In genomic region chr6:87119975-87120374, GRCm38 (mm10) we compare ENCODE assay signal across 20 mouse cellular contexts. TPM values are rescaled to one million over a fixed set of nuclear protein-coding genes. Genes with fewer than 3 reads are reported as not detected.
DNase-seq lines count a peak whose midpoint lies in the region; ATAC-seq lines count a peak whose summit lies in the region.
"Had no signal": no experiment of that assay in that cellular context is flagged by ENCODE, and none has a peak within 500 bp of the region (broad histone marks: within the 10 kb centered on the region; RNA-seq: fewer than 3 reads in every experiment).

No protein-coding gene starts in this region.

- DNase-seq in lung, postnatal 4 days, result no peak
- DNase-seq in intestine, embryonic 14.5 days (ENCODE audit: low spot score), result no peak
- DNase-seq in left cerebral cortex, postnatal 25 days (ENCODE audit: low spot score in 2 of 2), result no peak
- DNase-seq in midbrain, embryonic 10.5 days (ENCODE audit: low spot score), result no peak
- DNase-seq: adrenal gland, postnatal 36 days; cerebellum, adult 9-11 months; gastrocnemius, postnatal 10 days; heart, adult 18-20 months; kidney, adult 11 months; kidney, postnatal 36 days; layer of hippocampus, adult 9-11 months; right cerebral cortex, postnatal 4 days had no signal

- H3K9me3 ChIP-seq in lung, embryonic 16.5 days (ENCODE audit: control insufficient read depth, low read length), result no peaks in the 10 kb centered on the region; the same call in 1 of the 2 replicates
- H3K9me3 ChIP-seq in intestine, embryonic 14.5 days (ENCODE audit: control insufficient read depth, low read length), result no peaks in the 10 kb centered on the region
- no peaks in the 10 kb centered on the region for H3K9me3 ChIP-seq in limb, embryonic 13.5 days
- no peaks in the 10 kb centered on the region for H3K9me3 ChIP-seq in stomach, embryonic 15.5 days
- H3K9me3 ChIP-seq in midbrain, embryonic 10.5 days (replicated peaks), result no peaks in the 10 kb centered on the region
- H3K9me3 ChIP-seq: hindbrain, embryonic 13.5 days; midbrain, embryonic 13.5 days; neural tube, embryonic 15.5 days had no signal

- 41% methylated on average over 4 of the region's 4 CpGs for WGBS in lung, embryonic 16.5 days
- 34% methylated on average over 4 of the region's 4 CpGs for WGBS in intestine, embryonic 14.5 days
- 62% methylated on average over 4 of the region's 4 CpGs for WGBS in limb, embryonic 13.5 days
- WGBS in stomach, embryonic 15.5 days, result 54% methylated on average over 4 of the region's 4 CpGs
- WGBS in midbrain, embryonic 10.5 days, result 79% methylated on average over 4 of the region's 4 CpGs

- no peak overlapping the region for H3K4me3 ChIP-seq in lung, embryonic 16.5 days (ENCODE audit: low read length)
- H3K4me3 ChIP-seq in intestine, embryonic 14.5 days (ENCODE audit: low read depth, low read length), result no peak overlapping the region
- no peak overlapping the region for H3K4me3 ChIP-seq in limb, embryonic 13.5 days
- no peak overlapping the region for H3K4me3 ChIP-seq in stomach, embryonic 15.5 days (replicated peaks)
- H3K4me3 ChIP-seq in midbrain, embryonic 10.5 days, result no peak overlapping the region
- H3K4me3 ChIP-seq: hindbrain, embryonic 13.5 days; midbrain, embryonic 13.5 days; neural tube, embryonic 15.5 days had no signal

- intact Hi-C loops in left cerebral cortex, postnatal 25 days (cut with DNase I), result no loop called here

- peaks cover 11% of the 10 kb centered on the region for H3K4me1 ChIP-seq in lung, embryonic 16.5 days (replicated peaks; ENCODE audit: control insufficient read depth, insufficient read depth, low read length)
- H3K4me1 ChIP-seq in intestine, embryonic 14.5 days (replicated peaks; ENCODE audit: control insufficient read depth, insufficient read depth, low read length), result no peaks in the 10 kb centered on the region
- H3K4me1 ChIP-seq in limb, embryonic 13.5 days, result peaks cover 24% of the 10 kb centered on the region
- H3K4me1 ChIP-seq in stomach, embryonic 15.5 days, result 0 out of 2 replicates have a peak, but pooled peaks cover 2% of the 10 kb centered on the region
- no peaks in the 10 kb centered on the region for H3K4me1 ChIP-seq in midbrain, embryonic 10.5 days
- H3K4me1 ChIP-seq: hindbrain, embryonic 13.5 days; midbrain, embryonic 13.5 days; neural tube, embryonic 15.5 days had no signal

- ATAC-seq in lung, embryonic 16.5 days (ENCODE audit: low read depth), result peak; percentile 59; the same call in 1 of the 2 replicates
- ATAC-seq in intestine, embryonic 14.5 days (replicated peaks; ENCODE audit: low FRiP score, low TSS enrichment, low read depth), result no peak
- ATAC-seq in limb, embryonic 13.5 days (ENCODE audit: low FRiP score, low read depth), result 0 out of 2 replicates have a peak, but pooled peaks have one; percentile 24
- peak; percentile 54; the same call in 1 of the 2 replicates for ATAC-seq in stomach, embryonic 15.5 days (ENCODE audit: insufficient read depth, low FRiP score, low read depth)
- ATAC-seq: midbrain, embryonic 13.5 days; Patski had no signal

- no peaks in the 10 kb centered on the region; the same call in 1 of the 2 replicates for H3K27me3 ChIP-seq in lung, embryonic 16.5 days (ENCODE audit: control insufficient read depth, insufficient read depth, low read depth, low read length)
- H3K27me3 ChIP-seq in intestine, embryonic 14.5 days (replicated peaks; ENCODE audit: control insufficient read depth, insufficient read depth, low read length), result no peaks in the 10 kb centered on the region
- H3K27me3 ChIP-seq in limb, embryonic 13.5 days, result no peaks in the 10 kb centered on the region
- H3K27me3 ChIP-seq in stomach, embryonic 15.5 days (replicated peaks), result no peaks in the 10 kb centered on the region
- no peaks in the 10 kb centered on the region for H3K27me3 ChIP-seq in midbrain, embryonic 10.5 days (ENCODE audit: low read depth, poor library complexity, severe bottlenecking)
- H3K27me3 ChIP-seq: hindbrain, embryonic 13.5 days; midbrain, embryonic 13.5 days; neural tube, embryonic 15.5 days; Patski had no signal

- peak overlapping the region; percentile 72 for H3K27ac ChIP-seq in lung, embryonic 16.5 days (ENCODE audit: low read length)
- peak overlapping the region; percentile 47 for H3K27ac ChIP-seq in intestine, embryonic 14.5 days (ENCODE audit: low read depth)
- H3K27ac ChIP-seq in limb, embryonic 13.5 days, result no peak overlapping the region
- 0 out of 2 replicates have a peak overlapping the region, but pooled peaks have one; percentile 2 for H3K27ac ChIP-seq in stomach, embryonic 15.5 days
- no peak overlapping the region for H3K27ac ChIP-seq in midbrain, embryonic 10.5 days (replicated peaks)
- H3K27ac ChIP-seq: hindbrain, embryonic 13.5 days; midbrain, embryonic 13.5 days; neural tube, embryonic 15.5 days had no signal

- 0 out of 2 replicates have a peak overlapping the region, but pooled peaks have one; percentile 5 for H3K4me2 ChIP-seq in lung, embryonic 16.5 days (ENCODE audit: low read depth, low read length)
- H3K4me2 ChIP-seq in intestine, embryonic 14.5 days (ENCODE audit: low read length), result no peak overlapping the region
- H3K4me2 ChIP-seq in limb, embryonic 13.5 days (replicated peaks), result no peak overlapping the region
- no peak overlapping the region for H3K4me2 ChIP-seq in stomach, embryonic 15.5 days
- H3K4me2 ChIP-seq: hindbrain, embryonic 13.5 days; midbrain, embryonic 13.5 days; neural tube, embryonic 15.5 days had no signal

- H3K36me3 ChIP-seq in lung, embryonic 16.5 days (ENCODE audit: control insufficient read depth, insufficient read depth, low read length), result no peaks in the 10 kb centered on the region
- no peaks in the 10 kb centered on the region for H3K36me3 ChIP-seq in intestine, embryonic 14.5 days (ENCODE audit: control insufficient read depth, insufficient read depth, low read length)
- no peaks in the 10 kb centered on the region for H3K36me3 ChIP-seq in limb, embryonic 13.5 days
- no peaks in the 10 kb centered on the region for H3K36me3 ChIP-seq in stomach, embryonic 15.5 days
- H3K36me3 ChIP-seq in midbrain, embryonic 10.5 days, result no peaks in the 10 kb centered on the region
- H3K36me3 ChIP-seq: hindbrain, embryonic 13.5 days; midbrain, embryonic 13.5 days; neural tube, embryonic 15.5 days had no signal

- peak overlapping the region; percentile 30; the same call in 1 of the 2 replicates for H3K9ac ChIP-seq in lung, embryonic 16.5 days (ENCODE audit: low read length)
- H3K9ac ChIP-seq in intestine, embryonic 14.5 days (ENCODE audit: low read length), result no peak overlapping the region
- no peak overlapping the region for H3K9ac ChIP-seq in limb, embryonic 13.5 days
- H3K9ac ChIP-seq in stomach, embryonic 15.5 days, result no peak overlapping the region
- H3K9ac ChIP-seq: hindbrain, embryonic 13.5 days; midbrain, embryonic 13.5 days; neural tube, embryonic 15.5 days had no signal

RNA-seq across cellular contexts. Expression of gene D6Ertd527e, which starts 15.4 kb away (rescaled TPM):
- polyA plus RNA-seq in lung, embryonic 16.5 days (2015; fragmentation: Nextera tagmentation; extraction: Ambion mirVana), result 0.28 and 0.38 TPM in 2 replicates
- polyA plus RNA-seq in intestine, embryonic 14.5 days (2014; fragmentation: Nextera tagmentation; extraction: Ambion mirVana), result 0.36 and 0.61 TPM in 2 replicates
- 0.56 and 0.59 TPM in 2 replicates for polyA plus RNA-seq in limb, embryonic 13.5 days (2015; fragmentation: Nextera tagmentation; extraction: Ambion mirVana)
- 0.40 and 0.43 TPM in 2 replicates for polyA plus RNA-seq in stomach, embryonic 15.5 days (2015; fragmentation: Nextera tagmentation; extraction: Ambion mirVana)
- not detected for total RNA-seq in left cerebral cortex, postnatal 25 days (2021)
- 0.11 and 0.20 TPM in 2 replicates for polyA plus RNA-seq in midbrain, embryonic 10.5 days (2016; fragmentation: Nextera tagmentation; extraction: Ambion mirVana)
- total RNA-seq: adrenal gland, postnatal 36 days; heart, adult 18-20 months had no signal
- polyA plus RNA-seq: C2C12, Patski had no signal

Comparison
In these comparisons a context has a peak if more than half of its experiments do, and no peak if none do; other contexts are left out.
1. H3K27ac ChIP-seq: peak in lung, embryonic 16.5 days (single experiment), intestine, embryonic 14.5 days (single experiment) and stomach, embryonic 15.5 days (single experiment); none in limb, embryonic 13.5 days (single experiment) and midbrain, embryonic 10.5 days (single experiment).